Mouse (Mus musculus) G1E (cell line): ENCODE measurements around the gene Frrs1.

Experiments
- CTCF ChIP-seq: IDR thresholded peaks from 2 replicates; pipeline ENCODE4 v1.5.1; 2012; ENCODE audit warnings: low read depth, low read length, inconsistent platforms, mixed read lengths
- GATA1 ChIP-seq: IDR thresholded peaks from 2 replicates; pipeline ENCODE4 v1.6.1; 2012; ENCODE audit warnings: borderline replicate concordance, low read length, inconsistent platforms, mixed read lengths
- GATA2 ChIP-seq: IDR thresholded peaks from 2 replicates; pipeline ENCODE4 v1.6.1; 2012; ENCODE audit warnings: low read depth, low read length, inconsistent platforms, borderline replicate concordance
- POLR2AphosphoS5 ChIP-seq: IDR thresholded peaks from 2 replicates; pipeline ENCODE4 v1.6.1; 2012; ENCODE audit warnings: low read depth, low read length, inconsistent platforms; ENCODE audit not compliant: insufficient replicate concordance
- TAL1 ChIP-seq: conservative IDR thresholded peaks from 2 replicates; pipeline ENCODE4 v1.6.1; 2012; ENCODE audit warnings: low read depth, low read length, inconsistent platforms, mixed read lengths

GRCm38 (mm10) chr3:116917016-116917415 is 57.8 kb downstream of the Frrs1 start:
- TF ChIP-seq CTCF: no peak
- TF ChIP-seq GATA1: no peak
- no peak for TF ChIP-seq TAL1
- TF ChIP-seq POLR2AphosphoS5: no peak
- TF ChIP-seq GATA2: no peak
